Mouse (Mus musculus): ENCODE data around the gene Mpzl3. TPM values are rescaled to one million over a fixed set of nuclear protein-coding genes. Genes with fewer than 3 reads are reported as not detected.

Gene Mpzl3
- total and polyA plus RNA-seq, 2 experiments from 2014 or later = 1.2 to 1.8 TPM

DNA sequence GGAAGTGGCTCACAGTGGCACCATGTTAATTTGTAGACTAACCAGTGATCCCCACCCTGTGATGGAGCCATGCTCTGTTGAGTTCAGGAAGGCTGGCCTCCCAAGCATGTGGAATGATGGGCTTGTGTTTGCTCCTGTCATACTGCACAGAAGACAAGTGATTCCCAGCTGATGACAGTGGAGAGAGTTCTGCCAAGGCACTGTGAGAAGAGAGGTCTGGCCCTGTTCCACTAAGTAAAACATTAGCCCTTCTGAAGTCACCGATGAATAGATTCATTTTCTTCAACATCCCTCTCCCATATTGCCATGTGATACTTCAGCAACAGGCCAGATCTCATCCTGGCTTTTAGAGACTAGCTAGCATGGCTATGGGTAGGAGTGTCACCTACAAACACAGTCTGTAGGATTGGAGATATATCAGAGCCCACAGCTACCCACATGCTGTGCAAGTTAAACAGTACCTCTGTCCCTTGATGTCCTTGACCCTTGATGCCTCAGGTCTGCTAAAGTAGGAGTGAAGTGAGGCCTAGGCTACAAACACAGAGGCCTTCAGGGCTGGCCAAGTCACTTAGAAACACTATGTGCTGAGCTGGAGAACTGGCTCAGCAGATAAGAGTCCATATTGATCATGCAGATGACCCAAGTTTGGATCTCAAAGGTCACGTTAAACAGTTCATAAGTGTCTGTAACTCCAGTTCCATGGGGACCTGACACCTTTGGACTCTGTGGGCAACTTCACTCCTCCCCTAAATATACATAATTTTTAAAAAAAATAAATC, 50.8 kb downstream of the Mpzl3 start:
- no peak overlapping the region for H3K27ac ChIP-seq
- DNase-seq (ENCODE audit: low spot score) (no peak), ATAC-seq (no peak)
- no peak for TF ChIP-seq CTCF (IDR thresholded peaks at IDR 0.05; ENCODE audit: low read depth)
- H3K36me3 ChIP-seq (ENCODE audit: insufficient read depth, low read length) = no peaks in the 10 kb centered on the region
- no peak overlapping the region for H3K9ac ChIP-seq (replicated peaks; ENCODE audit: low read length)
- no peaks in the 10 kb centered on the region for H3K9me3 ChIP-seq (ENCODE audit: low read length)
- 89% methylated on average over 2 of the region's 2 CpGs for WGBS
- no peak overlapping the region for H3K4me3 ChIP-seq (ENCODE audit: low read length)
- H3K4me2 ChIP-seq (ENCODE audit: low read depth, low read length) = no peak overlapping the region
- no peaks in the 10 kb centered on the region for H3K4me1 ChIP-seq (ENCODE audit: insufficient read depth, low read length)
- no peaks in the 10 kb centered on the region for H3K27me3 ChIP-seq (ENCODE audit: insufficient read depth, low read length)

DNA sequence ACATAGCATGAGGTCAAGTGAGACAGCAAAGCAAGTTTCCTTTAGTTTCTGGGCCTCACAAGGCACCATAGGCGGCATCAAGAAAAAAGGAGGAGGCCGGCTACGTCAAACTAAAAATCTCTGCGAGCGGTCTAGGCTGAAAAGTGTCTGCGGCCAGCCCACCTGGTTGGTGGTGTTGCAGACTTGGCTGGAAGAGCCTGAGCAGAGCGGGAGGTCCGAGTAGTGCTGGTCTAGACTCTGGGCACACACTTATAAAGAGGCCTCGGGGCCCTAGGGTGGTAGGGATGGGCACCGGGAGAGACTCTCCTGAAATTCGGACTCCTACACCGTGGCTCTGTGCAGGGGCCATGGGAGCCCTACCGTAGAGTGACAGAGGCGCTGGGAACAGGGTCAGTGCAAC, 60.7 kb downstream of the Mpzl3 start:
- ATAC-seq (peak; percentile 65), DNase-seq (ENCODE audit: low spot score) (peak; percentile 89)
- TF ChIP-seq CTCF (IDR thresholded peaks at IDR 0.05; ENCODE audit: low read depth) = no peak
- H3K36me3 ChIP-seq (ENCODE audit: insufficient read depth, low read length) = no peaks in the 10 kb centered on the region
- no peaks in the 10 kb centered on the region for H3K27me3 ChIP-seq (ENCODE audit: insufficient read depth, low read length)
- H3K4me1 ChIP-seq (ENCODE audit: insufficient read depth, low read length) = peaks cover 15% of the 10 kb centered on the region
- no peaks in the 10 kb centered on the region for H3K9me3 ChIP-seq (ENCODE audit: low read length)
- H3K4me3 ChIP-seq (ENCODE audit: low read length) = peak overlapping the region; percentile 43
- peak overlapping the region; percentile 61 for H3K4me2 ChIP-seq (ENCODE audit: low read depth, low read length)
- peak overlapping the region; percentile 42 for H3K9ac ChIP-seq (replicated peaks; ENCODE audit: low read length)
- 2% methylated on average over 14 of the region's 14 CpGs for WGBS
- peak overlapping the region; percentile 32; the same call in 1 of the 2 replicates for H3K27ac ChIP-seq

DNA sequence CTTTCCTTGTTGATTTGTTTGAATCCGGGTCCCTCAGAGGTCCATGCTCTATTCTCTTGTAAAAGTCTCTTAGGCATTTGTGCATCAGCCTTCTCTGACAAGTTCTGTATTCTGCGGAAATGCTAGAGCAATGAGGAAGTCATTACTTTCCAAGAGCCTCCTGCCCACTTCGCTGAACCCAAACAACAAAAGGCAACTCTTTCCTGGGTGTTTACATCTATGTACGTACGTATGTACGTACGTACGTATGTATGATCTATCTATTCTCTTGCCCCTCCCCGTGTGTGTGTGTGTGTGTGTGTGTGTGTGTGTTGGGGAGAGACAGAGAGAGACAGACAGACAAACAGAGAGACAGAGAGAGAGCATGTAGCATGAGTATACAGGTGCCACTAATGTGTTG, 61.8 kb downstream of the Mpzl3 start:
- TF ChIP-seq CTCF (IDR thresholded peaks at IDR 0.05; ENCODE audit: low read depth) = no peak
- H3K9me3 ChIP-seq (ENCODE audit: low read length) = no peaks in the 10 kb centered on the region
- H3K4me1 ChIP-seq (ENCODE audit: insufficient read depth, low read length) = peaks cover 16% of the 10 kb centered on the region
- no peak overlapping the region for H3K4me2 ChIP-seq (ENCODE audit: low read depth, low read length)
- WGBS = 71% methylated on average over 9 of the region's 9 CpGs
- no peak overlapping the region for H3K9ac ChIP-seq (replicated peaks; ENCODE audit: low read length)
- no peaks in the 10 kb centered on the region for H3K27me3 ChIP-seq (ENCODE audit: insufficient read depth, low read length)
- DNase-seq (ENCODE audit: low spot score) (no peak), ATAC-seq (no peak)
- no peak overlapping the region for H3K27ac ChIP-seq
- no peaks in the 10 kb centered on the region for H3K36me3 ChIP-seq (ENCODE audit: insufficient read depth, low read length)
- H3K4me3 ChIP-seq (ENCODE audit: low read length) = no peak overlapping the region

DNA sequence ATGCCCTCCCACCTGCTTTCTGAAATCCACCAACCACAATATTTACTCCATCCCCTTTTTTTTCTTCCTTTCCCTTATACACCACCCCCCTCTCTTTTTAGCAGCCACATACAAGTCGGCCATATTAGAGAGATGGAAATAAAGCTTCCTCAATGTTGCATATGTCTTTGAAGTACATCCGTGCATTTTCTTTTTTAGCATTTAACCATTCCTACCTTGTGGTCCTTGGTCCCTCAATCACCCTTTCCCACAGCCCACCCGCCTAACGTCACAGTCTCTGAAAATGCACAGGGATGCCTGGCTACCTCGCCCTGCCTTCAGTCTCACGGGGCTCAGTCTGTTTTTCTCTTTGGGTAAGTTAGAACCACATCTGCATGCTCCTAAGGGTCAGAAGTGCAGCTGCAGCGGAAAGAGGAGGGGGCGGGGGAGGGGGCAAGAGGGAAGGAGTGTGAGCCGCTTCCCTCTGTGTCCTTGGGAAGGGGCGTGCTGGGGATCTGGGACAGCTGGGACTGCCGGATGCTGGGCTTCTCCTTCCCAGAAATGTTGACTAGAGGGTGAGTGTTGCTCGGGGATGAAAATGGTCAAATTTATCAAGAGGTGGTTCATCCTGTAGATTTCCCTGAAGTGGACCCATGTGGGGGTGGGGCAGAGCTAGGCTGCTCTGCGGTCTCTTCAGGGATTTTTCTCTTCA, 62.9 kb downstream of the Mpzl3 start, which contains the start of gene Scn2b:
TSS of gene Scn2b (plus strand) at position 42 of the 691 bp plus-strand sequence.
- Histone ChIP-seq H3K9me3 (ENCODE audit: low read length) (no peaks in the 10 kb centered on the region), H3K4me1 (ENCODE audit: insufficient read depth, low read length) (peaks cover 21% of the 10 kb centered on the region), H3K4me3 (ENCODE audit: low read length) (peak within 1 kb of the TSS; percentile 73), H3K9ac (replicated peaks; ENCODE audit: low read length) (peak within 1 kb of the TSS; percentile 96), H3K27ac (peak within 1 kb of the TSS; percentile 94), H3K36me3 (ENCODE audit: insufficient read depth, low read length) (no peaks in the 10 kb centered on the region), H3K27me3 (ENCODE audit: insufficient read depth, low read length) (no peaks in the 10 kb centered on the region), H3K4me2 (ENCODE audit: low read depth, low read length) (peak within 1 kb of the TSS; percentile 71)
- no peak for TF ChIP-seq CTCF (IDR thresholded peaks at IDR 0.05; ENCODE audit: low read depth)
- peak; percentile 74 for ATAC-seq
- DNase-seq (ENCODE audit: low spot score) = peak; percentile 66
- under 1% methylated on average over 13 of the region's 13 CpGs for WGBS

DNA sequence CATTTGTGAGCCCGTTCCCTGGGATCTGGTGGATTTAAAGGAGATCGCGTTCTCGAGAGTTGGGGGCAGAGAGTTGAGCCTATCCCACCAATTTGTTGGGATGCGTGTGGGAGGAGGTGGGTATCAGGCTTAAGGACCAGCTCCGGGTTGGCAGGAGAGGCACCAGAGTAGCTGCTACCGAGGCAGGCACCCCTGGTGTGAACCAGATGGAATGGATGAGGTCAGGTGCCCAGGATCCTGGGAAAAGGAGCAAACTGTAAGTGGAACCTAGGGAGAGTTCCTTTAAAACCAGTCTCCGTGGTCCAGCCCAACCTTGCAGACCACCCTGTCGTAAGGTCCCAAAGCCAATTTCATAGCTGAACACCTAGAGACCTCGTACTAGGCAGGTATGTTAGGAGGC, 63.6 kb downstream of the Mpzl3 start:
- no peaks in the 10 kb centered on the region for H3K36me3 ChIP-seq (ENCODE audit: insufficient read depth, low read length)
- H3K27me3 ChIP-seq (ENCODE audit: insufficient read depth, low read length) = no peaks in the 10 kb centered on the region
- WGBS = 15% methylated on average over 10 of the region's 10 CpGs
- peak overlapping the region; percentile 71 for H3K4me2 ChIP-seq (ENCODE audit: low read depth, low read length)
- no peak for ATAC-seq
- no peaks in the 10 kb centered on the region for H3K9me3 ChIP-seq (ENCODE audit: low read length)
- H3K4me3 ChIP-seq (ENCODE audit: low read length) = peak overlapping the region; percentile 73
- no peak for TF ChIP-seq CTCF (IDR thresholded peaks at IDR 0.05; ENCODE audit: low read depth)
- peak; percentile 25 for DNase-seq (ENCODE audit: low spot score)
- H3K27ac ChIP-seq = peak overlapping the region; percentile 94
- peaks cover 21% of the 10 kb centered on the region for H3K4me1 ChIP-seq (ENCODE audit: insufficient read depth, low read length)
- H3K9ac ChIP-seq (replicated peaks; ENCODE audit: low read length) = peak overlapping the region; percentile 96

DNA sequence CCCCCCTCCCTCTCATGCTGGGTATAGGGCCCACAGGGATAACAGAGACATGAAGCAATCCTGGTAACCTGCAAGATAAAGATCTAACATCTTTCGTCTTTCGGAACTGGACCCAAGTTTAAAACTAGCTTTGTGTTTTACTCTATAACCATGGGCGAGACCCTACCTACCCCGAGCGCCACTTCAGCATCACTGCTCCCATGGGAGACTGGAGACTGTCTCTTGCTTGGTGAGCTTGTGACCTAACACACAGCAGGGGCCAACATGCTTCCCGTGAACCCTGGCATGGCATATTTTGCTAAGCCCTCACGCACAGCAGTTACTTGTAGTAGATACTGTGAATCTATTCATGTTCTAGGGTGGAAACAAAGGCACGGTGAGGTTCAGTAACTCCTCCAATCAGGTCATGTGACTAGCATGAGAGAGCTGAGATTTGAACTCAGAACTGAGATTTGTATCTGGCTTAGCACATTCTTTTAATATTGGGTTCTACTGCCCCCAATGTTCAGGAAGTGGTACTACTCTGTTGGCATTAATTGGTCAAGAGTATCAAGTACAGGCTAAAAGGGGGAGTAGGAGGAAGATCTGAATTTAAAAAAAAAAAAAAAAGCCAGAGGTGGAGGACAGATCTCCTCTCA, 64.4 kb downstream of the Mpzl3 start:
- peak; percentile 41 for TF ChIP-seq CTCF (IDR thresholded peaks at IDR 0.05; ENCODE audit: low read depth)
- Histone ChIP-seq H3K36me3 (ENCODE audit: insufficient read depth, low read length) (no peaks in the 10 kb centered on the region), H3K9ac (replicated peaks; ENCODE audit: low read length) (0 out of 2 replicates have a peak overlapping the region, but pooled peaks have one; percentile 96), H3K27me3 (ENCODE audit: insufficient read depth, low read length) (no peaks in the 10 kb centered on the region), H3K27ac (no peak overlapping the region), H3K4me2 (ENCODE audit: low read depth, low read length) (peak overlapping the region; percentile 71), H3K4me1 (ENCODE audit: insufficient read depth, low read length) (peaks cover 21% of the 10 kb centered on the region), H3K9me3 (ENCODE audit: low read length) (no peaks in the 10 kb centered on the region), H3K4me3 (ENCODE audit: low read length) (peak overlapping the region; percentile 73)
- no peak for ATAC-seq
- 94% methylated on average over 8 of the region's 8 CpGs for WGBS
- no peak for DNase-seq (ENCODE audit: low spot score)
